Mouse (Mus musculus) spleen, postnatal 36 days (tissue): ENCODE measurements around the gene Acvr2a.
"Not testable (repeated sequence)": the region's sequence is repeated elsewhere in the genome, so short reads cannot be mapped to it uniquely, and the experiment has no call there.

Source experiments
- DNase-seq, 2 experiments: peaks; one replicate each; pipeline ENCODE4 v3.0.0; 2022; ENCODE audit warnings: low spot score in 2 of 2, mixed read lengths in 1 of 2

The Acvr2a gene

DNA sequence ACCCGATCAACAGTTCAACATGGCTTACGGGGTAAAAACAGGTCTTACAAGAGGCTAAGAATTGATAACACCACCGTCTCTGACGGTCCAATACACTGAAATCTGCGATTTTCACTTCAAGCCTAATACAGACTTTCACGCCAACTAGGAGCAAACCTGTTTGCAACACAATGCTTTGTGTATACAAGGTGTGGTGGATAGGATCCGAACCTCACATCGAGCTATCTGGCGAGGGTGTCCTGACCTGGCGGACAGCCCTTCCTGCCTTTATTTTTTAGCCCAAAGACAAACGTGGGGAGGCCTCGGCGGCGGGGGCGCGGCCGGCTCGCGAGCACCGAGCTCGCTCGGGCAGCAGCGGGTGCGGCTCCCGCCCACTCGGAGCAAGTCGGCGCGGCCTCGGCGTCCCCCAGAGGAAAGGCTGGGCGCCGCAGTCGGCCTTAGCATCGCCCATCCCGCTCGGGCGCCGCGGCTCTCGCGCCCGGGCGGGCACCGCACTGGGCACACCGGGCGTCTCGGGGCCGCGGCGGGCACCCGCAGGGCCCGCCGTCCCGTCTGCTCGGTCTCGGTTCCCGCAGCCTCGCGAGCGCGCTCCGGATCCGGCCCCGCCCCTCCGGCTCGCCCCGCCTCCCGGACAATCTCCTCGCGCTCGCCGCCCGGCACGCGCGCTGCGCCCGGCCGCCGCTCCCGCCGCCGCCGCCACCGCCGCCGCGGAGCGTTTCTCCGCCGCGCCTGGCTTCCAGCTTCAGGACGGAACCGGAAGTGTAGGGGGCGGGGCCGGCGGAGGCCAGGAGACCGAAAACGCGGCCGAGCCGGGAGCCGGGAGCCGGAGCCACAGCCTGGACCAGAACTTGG, at the start of gene Acvr2a:
TSS of gene Acvr2a (plus strand) at position 739 of the 852 bp plus-strand sequence.
- DNase-seq, result peak; percentile 77 to 79

DNA sequence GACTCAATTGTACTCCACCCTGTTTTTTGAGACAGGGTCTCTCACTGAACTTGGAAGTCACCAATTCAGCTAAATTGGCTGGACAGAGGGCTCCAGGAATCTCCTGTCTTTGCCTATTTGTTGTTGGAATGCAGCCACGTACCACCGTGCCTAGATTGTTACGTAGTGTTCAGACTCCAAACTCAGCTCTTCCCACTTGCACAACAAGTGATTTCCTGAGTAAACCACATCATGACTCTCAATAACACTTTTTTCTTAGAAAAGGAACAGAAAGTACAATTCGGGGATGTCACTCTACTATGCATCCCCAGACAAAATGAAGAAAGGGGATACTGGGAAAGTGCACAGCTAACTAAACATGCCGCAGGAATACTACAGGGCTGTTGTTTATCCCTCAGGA, 47.4 kb upstream of the Acvr2a start:
- no peak for DNase-seq

DNA sequence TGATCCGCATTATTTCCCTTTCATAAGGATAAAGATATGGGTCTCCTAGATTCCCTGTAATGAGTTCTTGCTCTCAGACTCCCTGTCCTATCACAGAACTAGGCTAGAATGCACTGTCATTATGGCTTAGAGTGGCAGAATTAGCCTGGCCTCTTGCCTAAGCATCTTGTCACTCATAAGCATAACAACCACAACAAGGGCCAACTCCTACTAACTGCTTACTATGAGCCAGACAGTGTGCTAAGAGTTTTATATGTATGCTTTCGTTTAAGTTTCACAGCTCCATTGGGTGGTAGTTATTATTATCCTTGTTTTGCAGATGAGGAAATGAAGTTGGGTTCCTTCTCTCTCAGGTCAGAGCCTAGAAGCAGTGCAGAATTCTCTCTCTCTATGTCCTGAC, 46.1 kb upstream of the Acvr2a start:
- no peak for DNase-seq

DNA sequence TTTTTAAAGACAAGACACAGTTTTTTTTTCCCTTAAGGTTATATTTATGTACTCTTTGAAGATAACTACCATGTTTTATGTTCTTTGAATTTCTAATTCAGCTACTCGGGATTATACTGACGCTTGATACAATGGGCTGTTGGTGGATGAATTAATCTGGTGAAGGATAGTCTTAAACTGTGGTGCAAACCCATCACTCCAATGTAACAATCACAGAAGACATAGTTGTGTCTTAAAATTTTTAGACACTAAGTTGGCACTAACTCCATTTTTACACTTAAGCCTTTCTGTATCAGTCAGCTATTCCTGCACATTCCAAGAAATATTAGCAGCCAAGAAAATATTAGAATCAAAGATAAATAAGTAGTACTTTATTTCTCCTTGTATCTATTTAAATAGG, 45.7 kb upstream of the Acvr2a start:
- no peak for DNase-seq

DNA sequence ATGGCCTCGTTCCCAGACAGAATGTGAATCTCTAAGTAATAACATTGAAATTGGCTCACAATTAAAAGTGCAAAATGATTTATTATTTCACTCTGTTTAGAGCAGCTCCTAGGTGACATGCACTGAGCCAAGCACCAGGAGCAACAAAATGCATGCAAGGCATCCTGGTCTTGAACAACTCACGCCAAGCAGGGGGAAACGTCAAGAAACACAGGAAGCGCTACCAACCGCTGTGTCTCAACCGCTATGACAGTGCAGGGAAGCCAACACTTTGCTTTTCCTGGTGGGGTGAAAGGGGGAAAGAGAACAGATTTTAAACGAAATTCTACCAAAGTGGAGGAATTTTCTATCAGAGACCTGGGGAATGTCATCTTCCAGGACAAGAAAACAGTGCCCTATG, 43.8 kb upstream of the Acvr2a start:
- DNase-seq, result no peak

DNA sequence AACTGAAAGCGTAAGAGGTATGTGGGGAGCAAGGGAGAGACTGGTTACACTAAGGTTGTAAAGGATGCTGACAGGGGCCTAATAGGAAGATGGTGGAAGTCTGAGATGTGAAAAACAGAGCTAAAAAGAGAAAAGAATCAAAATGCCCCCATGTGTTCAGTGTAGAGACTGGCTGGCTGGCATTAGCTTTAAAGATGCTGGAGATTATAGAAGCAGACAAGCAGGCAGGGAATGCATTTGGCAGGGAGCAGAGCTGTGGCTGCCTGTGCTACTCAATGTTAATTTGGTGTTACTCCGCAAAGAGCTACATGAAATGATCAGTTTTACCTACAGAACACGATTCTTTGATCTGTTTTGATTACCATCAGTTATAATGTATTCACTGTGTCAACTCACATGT, 43.3 kb upstream of the Acvr2a start:
- DNase-seq, result no peak

DNA sequence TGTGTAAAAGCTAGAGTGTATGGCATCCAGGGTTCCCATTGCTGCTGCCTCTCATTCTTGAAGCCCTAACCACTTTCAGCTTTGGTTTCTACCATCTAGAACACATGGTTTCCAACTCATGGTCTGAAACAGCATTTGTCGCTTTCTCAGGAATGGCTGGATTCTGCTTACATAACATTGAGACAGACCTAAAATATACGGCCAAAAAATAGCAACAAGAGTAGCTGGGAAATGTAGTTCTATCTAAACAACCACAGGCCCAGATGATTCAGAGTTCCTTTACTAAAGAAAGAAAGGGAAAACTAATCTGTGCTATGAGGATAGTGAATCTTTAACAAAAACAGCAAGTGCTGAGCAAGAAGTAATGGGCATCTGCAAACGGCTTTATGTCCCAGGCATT, 38.6 kb upstream of the Acvr2a start:
- DNase-seq, result no peak

DNA sequence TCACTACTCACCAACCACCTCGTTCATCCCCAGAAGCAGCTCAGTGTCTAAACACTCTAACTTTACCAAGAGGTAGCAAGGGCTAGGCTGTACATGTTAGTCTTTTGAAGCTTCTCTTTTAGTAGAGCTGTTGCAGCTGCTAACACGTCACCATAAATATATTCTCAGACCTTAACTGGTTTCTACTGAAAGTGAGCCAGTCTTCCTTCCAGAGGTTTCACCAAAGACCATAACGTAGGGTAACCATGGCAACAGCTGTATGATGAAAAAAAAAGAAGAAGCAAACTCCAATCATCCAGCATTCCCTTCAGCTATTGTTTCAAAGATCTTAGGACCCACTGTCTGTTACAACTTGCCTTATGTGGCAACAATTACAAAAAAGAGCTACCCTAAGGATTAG, 25.0 kb upstream of the Acvr2a start:
- DNase-seq, result no peak

DNA sequence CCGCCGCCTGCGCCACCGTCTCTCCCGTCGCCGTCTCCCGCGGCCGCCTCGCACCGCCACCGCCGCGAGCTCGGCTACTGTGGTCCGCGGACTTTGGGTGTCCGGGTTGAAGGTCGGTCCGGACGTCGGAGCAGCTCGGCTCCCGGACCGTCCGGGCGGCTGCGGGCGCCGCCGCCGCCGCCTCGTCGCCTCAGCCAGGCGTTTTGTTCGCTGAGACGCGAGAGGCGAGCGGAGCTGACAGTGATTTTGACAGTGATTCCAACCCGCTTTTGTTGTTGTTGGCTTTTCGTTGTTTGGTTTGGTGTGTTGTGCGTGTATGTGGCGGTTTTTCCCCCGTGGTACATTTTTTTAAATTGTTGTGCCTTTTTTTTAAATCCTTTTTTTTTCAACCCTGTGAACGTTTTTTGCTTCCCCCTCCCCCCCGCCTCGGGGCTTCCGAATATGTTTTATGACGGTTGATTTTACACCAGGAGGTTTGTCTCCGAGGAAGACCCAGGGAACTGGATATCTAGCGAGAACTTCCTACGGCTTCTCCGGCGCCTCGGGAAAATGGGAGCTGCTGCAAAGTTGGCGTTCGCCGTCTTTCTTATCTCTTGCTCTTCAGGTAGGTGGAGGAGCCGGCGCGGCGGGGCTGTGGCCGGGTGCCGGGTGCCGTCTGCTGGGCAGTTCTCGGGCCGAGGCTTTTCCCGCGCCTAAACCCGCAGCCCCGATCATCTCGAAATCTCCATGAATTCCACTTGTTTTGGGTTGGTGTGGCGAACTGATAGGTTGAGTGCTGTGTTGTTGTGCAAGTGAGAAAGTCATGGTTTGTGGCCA, 522 bp downstream of the Acvr2a start:
- DNase-seq, result peak; percentile 3 to 12

DNA sequence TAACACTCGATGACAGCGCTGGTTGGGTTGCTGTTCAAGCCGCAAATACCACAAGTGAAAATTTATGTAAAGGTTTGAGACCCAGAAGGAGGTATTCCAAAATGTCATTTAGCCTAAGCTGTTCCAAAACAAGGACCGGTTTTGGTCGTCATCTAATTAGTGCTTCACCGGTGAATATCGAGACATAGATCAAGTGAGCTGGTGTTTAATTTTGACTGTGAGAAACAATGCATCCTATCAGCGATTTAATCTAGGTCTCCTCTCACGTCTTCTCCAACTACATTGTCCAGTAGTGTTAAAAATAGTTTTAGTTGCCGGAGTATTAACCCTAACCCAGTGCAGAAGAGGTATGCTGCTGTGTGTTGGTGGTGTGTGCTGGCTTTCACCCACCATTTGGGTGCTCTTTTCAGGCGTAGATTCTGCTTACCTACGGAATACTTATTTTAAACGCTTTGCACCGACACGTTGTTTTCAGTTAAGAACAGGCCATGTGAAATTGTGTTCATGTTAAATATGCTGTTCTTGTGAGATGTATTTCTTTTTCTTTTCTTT, 1.2 kb downstream of the Acvr2a start:
- DNase-seq, result no peak

DNA sequence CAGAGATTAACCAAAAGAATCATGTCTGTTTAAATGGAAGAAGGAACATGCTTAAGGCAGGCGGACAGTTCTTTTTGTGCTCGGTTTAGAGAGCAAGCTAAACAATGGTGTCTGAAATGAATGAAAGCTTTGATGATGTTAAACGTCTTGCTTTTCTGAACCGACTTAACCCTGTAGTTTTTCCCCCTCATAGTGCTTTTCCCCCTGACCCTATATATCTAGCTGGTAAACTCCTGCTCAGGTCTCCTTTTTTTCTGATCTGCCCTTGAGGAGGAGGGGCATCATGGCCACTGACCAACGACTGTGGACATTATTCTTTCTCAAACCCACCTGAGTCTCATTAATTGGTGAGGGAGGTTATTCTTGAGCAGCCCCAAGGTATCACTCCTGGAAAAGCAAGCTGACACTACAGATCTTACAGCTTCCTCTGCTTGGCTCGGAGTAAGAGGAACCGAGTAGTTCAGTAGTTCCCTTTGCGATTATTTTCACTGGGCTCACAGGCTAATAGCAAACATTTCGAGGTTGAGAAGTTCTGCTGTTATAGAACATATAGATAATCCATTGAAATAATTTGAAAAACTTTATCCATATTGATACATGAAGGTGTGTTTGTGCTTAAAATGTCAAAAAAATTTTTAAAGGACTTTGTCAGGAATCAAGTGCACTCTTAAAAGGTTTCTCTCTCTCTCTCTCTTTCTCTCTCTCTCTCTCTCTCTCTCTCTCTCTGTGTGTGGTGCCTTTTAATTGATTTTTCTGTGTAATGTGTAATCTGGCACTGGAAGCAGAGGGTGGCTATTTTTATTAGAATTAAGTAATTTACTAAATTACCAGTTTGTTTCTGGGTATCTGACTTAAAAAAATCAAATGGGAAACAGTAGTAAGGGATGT, 2.5 kb downstream of the Acvr2a start:
- DNase-seq, result peak; percentile 12 to 20

DNA sequence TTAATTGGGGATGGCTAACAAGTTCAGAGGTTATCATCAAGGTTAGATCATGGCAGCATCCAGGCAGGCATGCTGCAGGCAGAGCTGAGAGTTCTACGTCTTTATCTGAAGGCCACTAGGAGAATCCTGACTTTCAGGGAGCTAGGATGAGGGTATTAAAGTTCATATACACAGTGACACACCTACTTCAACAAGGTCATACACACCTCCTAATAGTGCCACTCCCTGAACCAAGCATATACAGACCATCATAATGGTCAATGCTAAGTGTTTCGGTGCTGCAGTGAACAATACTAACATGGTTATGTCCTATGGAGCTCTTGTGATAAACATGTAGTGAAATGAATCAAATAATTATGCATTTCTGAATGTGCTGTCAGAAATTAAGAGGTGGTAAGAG, 12.0 kb downstream of the Acvr2a start:
- no peak for DNase-seq

DNA sequence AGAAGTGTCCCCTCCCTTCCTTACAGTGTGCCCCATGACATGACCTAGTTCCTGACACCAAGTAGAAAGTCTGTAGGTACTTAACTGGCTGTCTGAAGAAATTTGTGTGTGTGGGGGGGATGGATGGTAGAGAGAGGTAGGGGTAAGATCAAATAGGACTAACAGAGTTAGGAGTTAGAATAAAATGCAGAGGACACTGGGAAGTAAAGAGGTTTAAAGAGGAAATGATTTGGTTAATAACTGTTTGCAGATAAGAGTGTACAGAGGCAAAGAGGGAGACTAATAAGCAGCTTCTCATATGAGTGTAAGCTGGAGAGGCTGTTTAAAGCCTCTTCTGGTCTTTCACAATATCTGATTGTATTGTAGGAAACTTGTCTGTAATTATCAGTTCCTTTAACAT, 12.5 kb downstream of the Acvr2a start:
- DNase-seq, result no peak

DNA sequence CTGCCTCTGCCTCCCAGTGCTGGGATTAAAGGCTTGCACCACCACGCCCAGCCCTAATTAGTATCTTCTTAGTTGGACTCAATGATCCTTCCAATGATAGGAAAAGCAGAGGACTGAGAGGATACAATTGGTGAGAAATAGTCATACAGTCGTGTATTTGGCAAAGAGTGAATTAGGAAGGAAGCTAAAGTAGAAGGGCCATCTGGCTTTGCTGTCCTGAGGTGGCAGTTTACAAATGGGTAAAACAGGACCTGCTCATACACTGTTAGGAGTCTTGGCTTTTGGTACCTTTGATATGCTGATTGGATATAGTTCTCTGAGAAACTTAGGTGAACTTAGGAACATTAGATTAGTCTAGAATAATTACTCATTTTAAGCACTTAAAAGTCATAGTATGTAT, 16.6 kb downstream of the Acvr2a start:
- no peak for DNase-seq

DNA sequence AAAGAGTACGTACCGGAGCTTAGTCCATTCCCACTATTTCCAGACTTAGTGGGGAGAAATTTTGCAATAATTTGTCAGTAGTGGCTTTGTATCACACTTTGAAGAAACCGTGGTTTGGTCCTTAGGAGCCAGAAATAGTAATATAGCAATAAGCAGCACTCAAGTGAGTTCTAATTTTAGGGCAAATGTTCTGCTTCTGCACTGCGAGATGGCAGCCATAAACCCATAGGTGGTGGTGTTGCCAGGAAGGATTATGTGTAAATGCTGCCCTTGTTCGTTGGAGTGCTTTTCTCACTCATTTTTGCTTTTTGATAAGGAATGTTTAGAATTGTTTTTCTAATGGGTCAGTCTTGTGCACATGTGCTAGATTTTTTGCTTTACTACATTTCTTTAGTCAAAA, 18.4 kb downstream of the Acvr2a start:
- DNase-seq, result no peak

DNA sequence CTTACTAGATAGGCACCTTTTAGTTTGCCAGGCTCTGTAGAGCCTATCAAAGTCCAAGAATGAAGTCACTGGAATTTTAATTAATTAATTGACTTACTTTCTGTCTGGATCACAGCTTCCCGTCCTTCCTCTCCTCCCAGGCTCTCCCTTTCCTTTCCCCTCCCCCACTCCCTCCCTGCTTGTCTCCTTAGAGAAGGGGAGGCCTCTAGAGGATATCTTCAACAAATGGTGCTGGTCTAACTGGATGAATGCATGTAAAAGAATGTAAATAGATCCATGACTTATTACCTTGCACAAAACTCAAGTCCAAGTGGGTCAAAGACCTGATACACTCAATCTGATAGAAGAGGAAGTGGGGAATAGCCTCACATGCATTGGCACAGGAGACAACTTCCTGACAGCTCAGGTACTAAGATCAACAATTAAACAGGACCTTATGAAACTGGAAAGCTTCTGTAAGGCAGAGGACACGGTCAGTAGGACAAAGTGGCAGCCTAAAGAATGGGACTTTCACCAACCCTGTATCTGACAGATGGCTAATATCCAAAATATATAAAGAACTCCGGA, 20.1 kb downstream of the Acvr2a start:
- no peak for DNase-seq

DNA sequence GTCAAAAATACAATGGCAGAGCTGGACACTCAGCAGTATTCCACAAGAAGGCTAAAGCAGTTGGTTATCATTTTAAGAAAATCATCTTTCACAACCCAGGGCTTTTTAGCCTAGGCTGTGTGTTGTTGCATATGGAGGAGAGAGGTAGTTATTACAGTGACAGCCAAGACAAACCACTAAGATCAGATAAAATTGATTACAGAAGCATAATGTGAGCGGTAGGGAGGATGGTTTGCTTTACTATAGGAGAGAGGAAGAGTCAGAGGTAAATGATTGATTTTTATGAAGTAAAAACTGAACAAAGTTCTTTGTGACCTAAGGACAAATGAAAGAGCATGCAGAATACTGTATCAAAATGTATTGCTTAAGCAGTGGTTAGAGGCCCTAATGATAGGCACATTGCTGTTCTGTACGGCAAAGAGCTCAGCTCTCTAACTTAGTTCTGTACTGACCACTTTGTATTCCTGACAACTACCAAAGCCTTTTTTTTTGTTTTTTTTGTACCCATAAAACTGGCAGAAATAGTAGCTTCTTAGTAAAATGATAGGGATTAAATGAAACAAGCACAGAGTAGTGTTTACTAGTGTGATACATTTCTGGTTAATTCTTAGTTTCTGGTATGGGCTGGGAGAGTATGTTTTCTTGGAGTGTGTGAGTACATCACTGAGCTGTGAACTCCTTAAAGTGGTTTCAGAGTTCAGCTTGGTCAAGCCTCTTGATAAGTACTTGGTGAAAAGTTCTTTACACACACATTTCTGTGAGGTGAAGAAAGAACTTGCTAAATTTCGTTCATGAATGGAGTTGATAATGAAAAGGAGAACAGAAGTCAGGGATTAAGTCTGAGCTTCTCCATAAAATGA, 27.9 kb downstream of the Acvr2a start:
- no peak for DNase-seq

DNA sequence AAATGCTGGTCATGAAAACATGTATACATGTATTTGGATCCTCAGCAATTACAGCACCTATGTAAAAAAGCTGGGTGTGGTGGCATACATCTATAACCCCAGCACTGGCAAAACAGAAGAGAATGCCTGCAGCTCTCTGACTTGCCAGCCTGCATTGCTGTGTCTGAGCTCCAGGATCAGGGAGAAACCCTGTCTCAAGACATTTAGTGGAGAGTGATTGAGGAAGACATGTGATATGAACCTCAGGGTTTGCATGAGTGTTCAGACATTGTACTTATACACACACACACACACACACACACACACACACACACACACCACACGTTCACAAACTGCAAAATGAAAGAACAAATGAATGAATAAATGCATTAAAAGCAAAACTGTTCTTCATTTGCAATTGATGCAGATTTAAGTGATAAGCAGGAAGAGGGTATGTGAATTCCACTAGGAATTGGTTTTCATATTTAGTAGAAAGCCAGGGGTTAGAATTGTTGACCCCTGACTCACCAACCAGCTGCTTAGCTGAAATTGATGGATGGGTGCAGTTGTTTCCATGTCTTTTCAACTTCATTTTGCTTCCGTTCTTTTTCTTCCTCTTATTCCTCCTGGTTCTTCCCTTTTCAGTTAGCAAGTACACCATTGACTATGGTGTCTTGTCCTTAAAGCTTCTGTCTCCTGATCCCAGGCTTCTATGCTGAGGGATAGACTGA, 32.9 kb downstream of the Acvr2a start:
- DNase-seq, result no peak

DNA sequence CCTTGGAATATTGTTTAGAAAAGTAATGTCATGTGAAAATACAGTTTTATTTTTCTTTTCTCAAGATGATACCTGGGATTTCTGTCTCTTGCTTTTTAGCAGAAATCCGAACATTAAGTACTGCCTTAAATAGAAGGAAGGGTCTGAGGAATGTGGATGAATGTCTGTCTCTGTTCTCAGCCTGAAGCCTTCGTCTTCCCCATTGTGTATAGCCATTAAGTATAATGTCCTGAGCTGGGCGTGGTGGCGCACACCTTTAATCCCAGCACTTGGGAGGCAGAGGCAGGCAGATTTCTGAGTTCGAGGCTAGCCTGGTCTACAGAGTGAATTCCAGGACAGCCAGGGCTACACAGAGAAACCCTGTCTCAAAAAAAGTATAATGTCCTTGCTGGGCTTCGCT, 51.7 kb downstream of the Acvr2a start:
- DNase-seq, result not testable (repeated sequence)
